Mouse (Mus musculus): ENCODE data around the gene Gucy1b1. TPM values are rescaled to one million over a fixed set of nuclear protein-coding genes. Genes with fewer than 3 reads are reported as not detected.

Gene Gucy1b1
- polyA plus RNA-seq, 1 experiment from 2014 or later: 74.0 TPM

DNA sequence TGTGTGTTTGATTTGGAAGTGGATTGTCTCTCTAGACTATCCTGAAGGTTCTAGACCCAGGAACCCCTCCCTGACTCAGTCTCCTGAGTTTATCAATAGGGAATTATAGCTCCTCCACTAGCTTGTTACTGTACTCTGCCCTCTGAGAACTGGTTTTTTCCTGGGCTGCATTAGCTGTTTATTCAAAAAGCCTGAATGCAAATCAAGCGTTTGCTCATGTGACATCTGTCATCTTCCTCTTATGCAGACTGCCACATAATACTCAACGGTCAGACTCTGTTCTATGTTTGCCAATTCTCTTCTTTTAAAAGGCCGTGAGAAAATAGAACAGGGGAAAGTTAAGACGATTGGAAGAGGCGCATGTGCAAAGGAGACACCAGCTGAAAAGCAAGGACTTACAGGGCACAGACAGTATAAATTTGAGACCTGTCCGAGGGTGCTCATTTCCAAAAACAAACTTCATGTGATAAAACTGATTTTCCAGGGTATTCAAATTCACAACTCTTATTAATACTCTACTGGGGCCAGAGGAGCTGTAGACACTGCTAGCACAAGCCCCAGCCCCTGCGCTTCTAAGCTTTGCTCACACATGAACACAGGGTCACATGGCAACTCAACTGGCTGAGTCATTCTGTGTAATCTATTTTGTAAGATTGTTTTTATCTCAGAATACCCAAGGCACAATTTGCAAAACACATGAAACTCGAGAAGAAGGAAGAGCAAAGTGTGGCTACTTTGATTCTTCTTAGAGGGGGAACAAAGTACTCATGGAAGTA lies 91.2 kb downstream of the Gucy1b1 start:
- no peaks in the 10 kb centered on the region for H3K27me3 ChIP-seq (replicated peaks; ENCODE audit: control insufficient read depth, insufficient read depth, low read length)
- no peaks in the 10 kb centered on the region for H3K9me3 ChIP-seq (ENCODE audit: control insufficient read depth, low read length)
- no peak overlapping the region for H3K9ac ChIP-seq (ENCODE audit: low read depth, low read length)
- no peaks in the 10 kb centered on the region for H3K4me1 ChIP-seq (ENCODE audit: control insufficient read depth, insufficient read depth, low read depth, low read length)
- no peak overlapping the region for H3K4me3 ChIP-seq (ENCODE audit: low read length)
- H3K36me3 ChIP-seq (ENCODE audit: control insufficient read depth, insufficient read depth, low read length): no peaks in the 10 kb centered on the region
- H3K4me2 ChIP-seq (ENCODE audit: low read length): no peak overlapping the region
- WGBS: 77% methylated on average over 8 of the region's 8 CpGs
- H3K27ac ChIP-seq (ENCODE audit: low read depth, low read length): no peak overlapping the region
- no peak for ATAC-seq

Small RNA genes within 50 kb of the gene (microRNA-seq; reads per million reads assigned to microRNA genes)
- gene Mir7010: not detected

Other genes starting within 250 kb of the Gucy1b1 start
- 11.9 and 13.6 TPM in 2 replicates for gene Ctso, start 142.1 kb downstream of the Gucy1b1 start, polyA plus RNA-seq (2015; fragmentation: Nextera tagmentation; extraction: Ambion mirVana)
- 0.04 and 0.06 TPM in 2 replicates for gene Tdo2, start 98.5 kb downstream of the Gucy1b1 start, polyA plus RNA-seq (2015; fragmentation: Nextera tagmentation; extraction: Ambion mirVana)
- not detected in 2 replicates for gene Asic5, start 92.4 kb downstream of the Gucy1b1 start, polyA plus RNA-seq (2015; fragmentation: Nextera tagmentation; extraction: Ambion mirVana)
- gene Gucy1a1, start 71.1 kb upstream of the Gucy1b1 start, polyA plus RNA-seq (2015; fragmentation: Nextera tagmentation; extraction: Ambion mirVana): 29.3 and 30.0 TPM in 2 replicates

Data from hindbrain, embryonic 16.5 days (tissue).